Mouse (Mus musculus): ENCODE measurements around the gene Pim1. TPM values are rescaled to one million over a fixed set of nuclear protein-coding genes. Genes with fewer than 3 reads are reported as not detected.
"Not testable (repeated sequence)": the region's sequence is repeated elsewhere in the genome, so short reads cannot be mapped to it uniquely, and the experiment has no call there.

Gene Pim1
- total RNA-seq, 2 experiments from 2014 or later: 3.1 to 6.0 TPM

DNA sequence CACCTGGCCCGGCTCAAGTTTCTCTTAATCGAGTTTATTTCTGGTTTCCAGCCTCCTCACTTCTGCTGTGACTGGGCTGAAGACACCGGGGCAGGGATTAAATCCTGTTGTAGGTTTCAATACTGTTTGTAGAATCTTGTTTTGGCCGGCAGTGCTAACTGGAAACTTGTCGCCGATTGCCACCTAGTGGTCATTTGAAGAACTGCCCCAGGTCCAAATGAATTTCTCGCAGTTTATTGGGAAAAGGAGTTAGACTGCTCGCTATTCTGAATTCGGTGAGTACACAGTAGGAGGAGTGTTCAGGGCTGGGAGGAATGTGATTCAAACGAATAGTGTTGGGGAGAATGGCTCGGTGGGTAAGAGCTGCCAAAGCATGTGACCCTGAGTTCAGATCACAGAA, 23.9 kb downstream of the Pim1 start:
- DNase-seq (ENCODE audit: low spot score in 2 of 2): peak; percentile 85 to 90

DNA sequence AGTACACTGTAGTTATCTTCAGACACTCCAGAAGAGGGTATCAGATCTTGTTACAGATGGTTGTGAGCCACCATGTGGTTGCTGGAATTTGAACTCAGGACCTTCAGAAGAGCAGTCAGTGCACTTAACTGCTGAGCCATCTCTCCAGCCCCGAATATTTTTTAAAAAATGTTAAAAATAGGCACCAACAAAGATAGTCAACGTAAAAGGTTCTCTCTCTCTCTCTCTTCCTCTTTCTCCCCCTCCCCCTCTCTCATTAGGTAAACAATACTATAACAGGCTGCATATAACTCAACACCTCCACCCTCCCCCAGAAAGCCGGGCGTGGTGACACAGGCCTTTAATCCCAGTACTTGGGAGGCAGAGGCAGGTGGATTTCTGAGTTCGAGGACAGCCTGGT, 28.1 kb downstream of the Pim1 start:
- DNase-seq (ENCODE audit: low spot score in 2 of 2): not testable (repeated sequence)

- DNase-seq (ENCODE audit: low spot score in 2 of 2): no peak
Measured at GRCm38 (mm10) chr17:29519731-29520130, 29.2 kb downstream of the Pim1 start.

- DNase-seq (ENCODE audit: low spot score in 2 of 2): no peak
Measured at GRCm38 (mm10) chr17:29525613-29526012, 35.1 kb downstream of the Pim1 start.

GRCm38 (mm10) chr17:29528568-29529187, 38.1 kb downstream of the Pim1 start:
- DNase-seq (ENCODE audit: low spot score in 2 of 2): no peak

GRCm38 (mm10) chr17:29530508-29530907, 40.0 kb downstream of the Pim1 start:
- no peak for DNase-seq (ENCODE audit: low spot score in 2 of 2)

DNA sequence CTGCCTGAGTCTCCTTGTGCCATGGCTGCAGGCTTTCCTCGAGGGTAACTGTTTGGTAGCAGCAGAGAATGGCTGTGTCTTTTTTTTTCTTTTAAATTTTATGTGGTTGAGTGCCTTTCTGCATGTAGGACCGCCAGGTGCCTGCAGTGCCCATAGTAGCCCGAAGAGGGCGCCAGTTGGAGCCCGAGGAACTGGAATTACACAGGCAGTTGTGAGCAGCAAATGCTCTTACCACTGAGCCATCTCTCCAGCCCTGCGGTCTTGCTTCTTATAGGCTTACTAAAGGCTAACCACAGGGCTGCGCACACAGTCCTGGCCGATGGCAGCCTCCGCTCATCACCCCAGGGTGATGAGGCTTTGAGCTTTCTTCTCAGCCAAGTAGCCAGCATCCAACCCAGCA, 40.7 kb downstream of the Pim1 start:
- no peak for DNase-seq (ENCODE audit: low spot score in 2 of 2)

- DNase-seq (ENCODE audit: low spot score in 2 of 2): no peak
Measured at GRCm38 (mm10) chr17:29531757-29532384, 41.3 kb downstream of the Pim1 start.

DNA sequence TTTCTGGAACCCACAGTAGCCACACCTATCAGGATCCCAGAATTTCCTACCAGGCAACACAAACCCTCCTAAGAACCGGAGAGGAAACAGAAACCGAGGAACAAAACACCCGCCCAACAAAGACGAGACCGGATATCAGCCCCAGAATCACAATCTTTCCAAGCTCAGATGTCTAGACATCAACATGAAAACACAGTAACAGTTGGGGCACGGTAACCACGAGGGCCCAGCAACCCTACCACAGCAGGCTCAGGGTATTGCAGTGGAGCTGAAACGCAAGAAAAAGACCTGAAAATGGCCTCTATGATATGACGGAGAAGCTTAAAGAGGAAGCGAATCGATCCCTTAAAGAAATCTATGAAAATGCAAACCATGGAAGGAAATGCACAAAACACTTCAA, 43.3 kb downstream of the Pim1 start:
- no peak for DNase-seq (ENCODE audit: low spot score in 2 of 2)

- no peak for DNase-seq (ENCODE audit: low spot score in 2 of 2)
Measured at GRCm38 (mm10) chr17:29540426-29540825, 49.9 kb downstream of the Pim1 start.

DNA sequence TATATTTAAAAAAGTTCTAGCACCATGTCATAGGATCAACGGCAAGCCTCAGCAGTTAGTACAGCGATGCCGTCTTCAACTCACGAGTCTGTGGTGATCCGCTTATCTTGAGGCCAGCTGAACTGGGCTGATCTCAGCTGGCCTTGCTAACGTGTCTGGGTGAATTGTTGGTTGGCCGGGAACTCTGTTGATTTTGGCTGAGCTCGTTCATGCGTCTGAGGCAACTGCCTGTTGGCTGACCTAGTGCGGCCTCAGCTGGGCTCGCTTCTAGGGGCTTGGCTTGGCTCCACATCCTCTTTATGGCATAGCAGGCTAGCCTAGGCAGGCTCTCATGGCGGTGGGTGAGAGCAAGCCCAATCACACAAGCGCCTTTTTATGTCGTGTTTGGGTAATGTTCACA, 50.9 kb downstream of the Pim1 start:
- peak in 1 of 2 experiments; percentile 31 for DNase-seq (ENCODE audit: low spot score in 2 of 2)

DNA sequence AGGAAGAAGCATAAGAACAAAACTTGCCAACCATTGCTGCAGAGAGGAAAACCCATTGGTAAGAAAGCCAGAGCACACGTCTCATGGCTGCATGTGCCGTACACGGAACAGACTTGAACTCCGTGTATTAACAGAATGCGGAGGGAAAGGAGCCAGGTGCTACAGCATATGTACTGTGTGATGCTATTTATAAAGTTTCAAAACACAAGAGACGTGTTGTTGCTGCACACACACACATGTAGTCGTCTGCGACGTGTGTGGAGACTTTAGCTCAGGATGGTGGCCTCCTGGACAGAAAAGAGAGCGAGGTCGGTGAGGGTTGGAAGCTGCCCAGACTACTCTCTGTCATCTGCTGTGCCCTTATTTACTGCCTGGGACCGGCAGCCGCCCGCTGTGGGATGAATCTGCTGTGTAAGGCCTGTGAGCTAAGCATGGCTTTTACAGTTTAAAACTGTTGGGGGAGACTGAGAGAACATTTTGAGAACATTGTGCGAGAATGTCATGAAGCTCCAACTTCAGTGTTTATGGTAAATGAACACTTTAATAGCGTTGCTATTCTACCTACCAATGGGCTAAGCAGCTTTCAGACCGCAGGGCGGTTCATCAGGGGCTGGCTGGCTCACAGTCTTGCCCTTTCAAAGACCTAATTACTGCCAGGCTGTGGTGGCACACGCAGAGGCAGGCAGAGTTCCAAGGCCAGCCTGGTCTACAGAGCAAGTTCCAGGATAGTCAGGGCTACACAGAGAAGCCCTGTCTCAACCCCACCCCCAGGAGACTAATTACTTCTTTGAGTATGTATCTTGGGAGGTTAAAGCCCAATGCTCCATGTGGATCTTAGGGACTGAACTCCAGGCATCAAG, 52.5 kb downstream of the Pim1 start:
- peak; percentile 55 to 68 for DNase-seq (ENCODE audit: low spot score in 2 of 2)

DNA sequence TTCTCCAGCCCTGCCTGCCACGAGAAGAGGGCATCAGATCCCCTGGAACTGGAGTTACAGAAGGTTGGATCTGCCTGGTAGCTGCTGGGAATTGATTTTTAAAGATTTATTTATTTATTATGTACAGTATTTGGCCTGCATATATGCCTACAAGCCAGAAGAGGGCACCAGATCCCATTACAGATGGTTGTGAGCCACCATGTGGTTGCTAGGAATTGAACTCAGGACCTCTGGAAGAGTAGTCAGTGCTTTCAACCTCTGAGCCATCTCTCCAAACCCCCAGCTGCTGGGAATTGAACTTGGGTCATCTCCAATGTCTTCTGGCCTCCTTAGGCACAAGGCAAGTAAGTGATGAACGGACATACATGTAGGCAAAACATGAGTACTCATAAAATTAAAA, 53.5 kb downstream of the Pim1 start:
- DNase-seq (ENCODE audit: low spot score in 2 of 2): no peak

DNA sequence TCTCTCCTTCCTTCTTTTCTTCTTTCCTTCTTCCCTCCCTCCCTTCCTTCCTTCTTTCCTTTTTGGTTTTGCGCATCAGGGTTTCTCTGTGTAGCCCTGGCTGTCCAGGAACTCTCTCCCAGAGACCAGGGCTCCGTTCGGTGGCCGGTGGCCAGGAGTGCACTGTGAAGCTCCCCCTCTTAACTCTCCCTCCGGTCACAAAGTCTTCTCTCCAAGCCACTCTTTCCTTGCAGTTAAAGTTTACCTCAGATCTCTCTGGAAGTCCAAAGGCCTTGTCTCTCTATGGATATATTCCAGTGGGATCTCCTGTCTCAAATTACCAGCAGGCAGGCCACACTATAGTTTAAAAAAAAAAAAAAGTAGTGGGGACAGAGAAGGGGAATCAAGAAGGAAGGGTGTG, 54.7 kb downstream of the Pim1 start:
- no peak for DNase-seq (ENCODE audit: low spot score in 2 of 2)

Other genes with a start within 250 kb of the Pim1 start
- gene Ppil1, start 226.6 kb upstream of the Pim1 start, total RNA-seq (2021): 10 to 100 TPM; 17.3 to 18.1 TPM
- 10 to 100 TPM; 88.1 to 93.8 TPM for gene BC004004, start 222.0 kb upstream of the Pim1 start, total RNA-seq (2021)
- gene Pi16, start 173.1 kb upstream of the Pim1 start, total RNA-seq (2021): 1 to 10 TPM; 1.6 to 1.9 TPM
- 100 to 1,000 TPM; 525 to 527 TPM for gene Mtch1, start 142.8 kb upstream of the Pim1 start, total RNA-seq (2021)
- 1 to 10 TPM; 5.6 to 9.0 TPM for gene Fgd2, start 129.8 kb upstream of the Pim1 start, total RNA-seq (2021)
- not detected for gene Gm17657, start 58.9 kb downstream of the Pim1 start, total RNA-seq (2021)
- gene Tbc1d22b, start 59.0 kb downstream of the Pim1 start, total RNA-seq (2021): 10 to 100 TPM; 43.7 to 44.9 TPM
- not detected for gene Tmem217, start 61.6 kb downstream of the Pim1 start, total RNA-seq (2021)
- 10 to 100 TPM; 39.2 to 46.7 TPM for gene Rnf8, start 124.0 kb downstream of the Pim1 start, total RNA-seq (2021)
- 1 to 10 TPM; 3.3 to 5.2 TPM for gene Gm28043, start 124.1 kb downstream of the Pim1 start, total RNA-seq (2021)
- gene Cmtr1, start 169.8 kb downstream of the Pim1 start, total RNA-seq (2021): 10 to 100 TPM; 78.9 to 93.8 TPM
- gene Ccdc167, start 226.3 kb downstream of the Pim1 start, total RNA-seq (2021): 10 to 100 TPM; 15.1 to 23.4 TPM